Mouse (Mus musculus): Measurements from ENCODE around the gene Camk1d. TPM values are rescaled to one million over a fixed set of nuclear protein-coding genes. Genes with fewer than 3 reads are reported as not detected.
"Not testable (repeated sequence)": the region's sequence is repeated elsewhere in the genome, so short reads cannot be mapped to it uniquely, and the experiment has no call there.

The Camk1d gene
- total and polyA plus RNA-seq, 3 experiments = 4.6 to 12.4 (median 4.8) TPM

- peaks cover 0 to 4% of the 10 kb centered on the region in 2 experiments for H3K36me3 ChIP-seq (replicated peaks in 1 of 2; ENCODE audit: control insufficient read depth in 1 of 2, insufficient read depth in 1 of 2, low read length in 1 of 2)
Observed at GRCm38 (mm10) chr2:5540870-5541269, 173.4 kb downstream of the Camk1d start.

GRCm38 (mm10) chr2:5539894-5540293, 174.4 kb downstream of the Camk1d start:
- H3K27ac ChIP-seq (ENCODE audit: insufficient read depth, low read depth); H3K79me2 ChIP-seq (replicated peaks; ENCODE audit: control insufficient read depth, extremely low read depth, insufficient read depth, poor library complexity, severe bottlenecking); H3K9me3 ChIP-seq (replicated peaks; ENCODE audit: low read length); H3K36me3 ChIP-seq (replicated peaks in 1 of 2; ENCODE audit: control insufficient read depth in 1 of 2, insufficient read depth in 1 of 2, low read length in 1 of 2); H3K4me3 ChIP-seq (replicated peaks in 1 of 3; ENCODE audit: low read depth in 2 of 3, low read length in 2 of 3, poor library complexity in 1 of 3); H3K4me2 ChIP-seq (ENCODE audit: insufficient read depth, low read depth, poor library complexity, severe bottlenecking); H3K27me3 ChIP-seq (replicated peaks); dilution Hi-C loops (cut with MboI; ENCODE audit: extremely low pct_ligation_motif_present, extremely low pct_unique_long_range_greater_than_20kb, low sequenced_read_pairs); H3K9ac ChIP-seq (ENCODE audit: insufficient read depth, low read depth); DNase-seq (ENCODE audit: extremely low read depth); in situ Hi-C loops (cut with MboI; ENCODE audit: low pct_ligation_motif_present, low pct_unique_long_range_greater_than_20kb, low sequenced_read_pairs): not testable (repeated sequence)
- peaks cover 5 to 34% of the 10 kb centered on the region in 2 experiments; a peak in 3 of 4 replicates for H3K4me1 ChIP-seq (ENCODE audit: control insufficient read depth in 1 of 2, insufficient read depth in 2 of 2)

More at GRCm38 (mm10) chr2:5540870-5541269, 173.4 kb downstream of the Camk1d start:
- H3K4me1 ChIP-seq (ENCODE audit: control insufficient read depth in 1 of 2, insufficient read depth in 2 of 2) = peaks cover 5 to 33% of the 10 kb centered on the region in 2 experiments; a peak in 3 of 4 replicates
- no peak for TF ChIP-seq ETS1 (conservative IDR thresholded peaks at IDR 0.05; ENCODE audit: low read depth, low read length)
- no peak for TF ChIP-seq MAX (IDR thresholded peaks at IDR 0.05; ENCODE audit: low read length)
- no peak for TF ChIP-seq RAD21 (IDR thresholded peaks at IDR 0.05; ENCODE audit: low read depth, low read length)
- no peak for TF ChIP-seq BHLHE40 (IDR thresholded peaks at IDR 0.05; ENCODE audit: low read depth, low read length)
- TF ChIP-seq MEF2A (IDR thresholded peaks at IDR 0.05; ENCODE audit: borderline replicate concordance, low read depth, low read length) = no peak
- TF ChIP-seq CHD1 (IDR thresholded peaks at IDR 0.05; ENCODE audit: low read depth, low read length) = no peak
- TF ChIP-seq IRF4 (IDR thresholded peaks at IDR 0.05; ENCODE audit: low read depth, low read length) = no peak
- no peak for TF ChIP-seq CHD2 (IDR thresholded peaks at IDR 0.05; ENCODE audit: low read length)
- TF ChIP-seq JUN (IDR thresholded peaks at IDR 0.05; ENCODE audit: insufficient read depth, low read depth, low read length) = no peak
- no peak for TF ChIP-seq POLR2A (IDR thresholded peaks at IDR 0.05; ENCODE audit: low read depth, low read length)
- TF ChIP-seq MXI1 (IDR thresholded peaks at IDR 0.05; ENCODE audit: low read depth, low read length) = no peak
- DNase-seq (ENCODE audit: extremely low read depth) = no peak
- H3K79me2 ChIP-seq (replicated peaks; ENCODE audit: control insufficient read depth, extremely low read depth, insufficient read depth, poor library complexity, severe bottlenecking) = no peaks in the 10 kb centered on the region
- no peak overlapping the region for H3K4me2 ChIP-seq (ENCODE audit: insufficient read depth, low read depth, poor library complexity, severe bottlenecking)
- in situ Hi-C loops (cut with MboI; ENCODE audit: low pct_ligation_motif_present, low pct_unique_long_range_greater_than_20kb, low sequenced_read_pairs) (no loop called here), dilution Hi-C loops (cut with MboI; ENCODE audit: extremely low pct_ligation_motif_present, extremely low pct_unique_long_range_greater_than_20kb, low sequenced_read_pairs) (no loop called here)
- H3K9me3 ChIP-seq (replicated peaks; ENCODE audit: low read length) = no peaks in the 10 kb centered on the region
- no peaks in the 10 kb centered on the region for H3K27me3 ChIP-seq (replicated peaks)
- H3K4me3 ChIP-seq (replicated peaks in 1 of 3; ENCODE audit: low read depth in 2 of 3, low read length in 2 of 3, poor library complexity in 1 of 3) = no peak overlapping the region
- H3K9ac ChIP-seq (ENCODE audit: insufficient read depth, low read depth) = no peak overlapping the region
- H3K27ac ChIP-seq (ENCODE audit: insufficient read depth, low read depth) = no peak overlapping the region

DNA sequence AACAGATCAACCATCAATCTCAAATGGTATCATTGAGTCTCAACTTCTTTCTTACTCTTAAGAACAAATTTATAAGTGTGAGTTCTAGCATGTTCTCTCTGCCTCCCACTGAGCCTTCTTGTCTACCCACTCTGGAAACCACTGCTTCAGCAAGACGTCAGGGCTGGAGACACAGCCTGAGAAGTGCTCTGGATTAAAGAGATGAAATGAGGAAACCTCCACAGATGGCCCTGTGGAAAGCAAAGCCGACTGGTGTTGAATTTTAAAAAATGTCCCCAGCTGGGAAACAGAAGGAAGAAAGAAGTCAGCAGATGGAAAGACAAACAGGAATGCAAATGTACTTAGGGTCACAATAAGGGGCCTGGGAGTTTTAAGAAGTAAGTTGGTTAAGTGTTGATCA, 180.4 kb downstream of the Camk1d start:
- peaks cover 0 to 10% of the 10 kb centered on the region in 2 experiments for H3K36me3 ChIP-seq (replicated peaks in 1 of 2; ENCODE audit: control insufficient read depth in 1 of 2, insufficient read depth in 1 of 2, low read length in 1 of 2)
- H3K27me3 ChIP-seq (replicated peaks) = no peaks in the 10 kb centered on the region
- no peak overlapping the region for H3K4me2 ChIP-seq (ENCODE audit: insufficient read depth, low read depth, poor library complexity, severe bottlenecking)
- in situ Hi-C loops (cut with MboI; ENCODE audit: low pct_ligation_motif_present, low pct_unique_long_range_greater_than_20kb, low sequenced_read_pairs) (no loop called here), dilution Hi-C loops (cut with MboI; ENCODE audit: extremely low pct_ligation_motif_present, extremely low pct_unique_long_range_greater_than_20kb, low sequenced_read_pairs) (no loop called here)
- H3K27ac ChIP-seq (ENCODE audit: insufficient read depth, low read depth) = no peak overlapping the region
- H3K4me1 ChIP-seq (ENCODE audit: control insufficient read depth in 1 of 2, insufficient read depth in 2 of 2) = peaks cover 2 to 36% of the 10 kb centered on the region in 2 experiments; a peak in 3 of 4 replicates
- DNase-seq (ENCODE audit: extremely low read depth) = no peak
- no peak overlapping the region for H3K4me3 ChIP-seq (replicated peaks in 1 of 3; ENCODE audit: low read depth in 2 of 3, low read length in 2 of 3, poor library complexity in 1 of 3)
- no peak overlapping the region for H3K9ac ChIP-seq (ENCODE audit: insufficient read depth, low read depth)
- H3K79me2 ChIP-seq (replicated peaks; ENCODE audit: control insufficient read depth, extremely low read depth, insufficient read depth, poor library complexity, severe bottlenecking) = no peaks in the 10 kb centered on the region
- peaks cover 2% of the 10 kb centered on the region for H3K9me3 ChIP-seq (replicated peaks; ENCODE audit: low read length)
- TF ChIP-seq SIN3A (IDR thresholded peaks at IDR 0.05; ENCODE audit: low read length) = no peak
- TF ChIP-seq ETS1 (conservative IDR thresholded peaks at IDR 0.05; ENCODE audit: low read depth, low read length) = no peak
- no peak for TF ChIP-seq NRF1 (IDR thresholded peaks at IDR 0.05; ENCODE audit: low read depth, low read length)
- no peak for TF ChIP-seq SMC3 (IDR thresholded peaks at IDR 0.05; ENCODE audit: low read depth, low read length)
- no peak for TF ChIP-seq HCFC1 (IDR thresholded peaks at IDR 0.05; ENCODE audit: low read depth, low read length)
- no peak for TF ChIP-seq MEF2A (IDR thresholded peaks at IDR 0.05; ENCODE audit: borderline replicate concordance, low read depth, low read length)
- no peak for TF ChIP-seq USF1 (IDR thresholded peaks at IDR 0.05; ENCODE audit: low read depth, low read length)
